Mouse (Mus musculus) gastrocnemius, adult 2 months (tissue): Measurements from ENCODE around the gene H2-DMb1. TPM values are rescaled to one million over a fixed set of nuclear protein-coding genes. Genes with fewer than 3 reads are reported as not detected.

Experiments used
- DNase-seq: peaks from one replicate; pipeline ENCODE4 v3.0.0; 2022
- H3K27ac ChIP-seq: fragments of 200-600 bp; 2 replicates; pipeline ENCODE4 v1.8.1; 2022; ENCODE audit warnings: mild to moderate bottlenecking
- H3K4me3 ChIP-seq: fragments of 200-600 bp; 2 replicates; pipeline ENCODE4 v1.8.1; 2022; ENCODE audit warnings: mild to moderate bottlenecking, moderate library complexity
- CTCF ChIP-seq: fragments of 200-600 bp; IDR thresholded peaks from 2 replicates; pipeline ENCODE4 v1.8.1; 2022; ENCODE audit warnings: antibody characterized with exemption, mild to moderate bottlenecking, moderate library complexity
- intact Hi-C: fragments of 180-260 bp; cut with DNase I; formaldehyde crosslinking; loops from one replicate; pipeline ENCODE4 v1.15.1; 2025
- total RNA-seq, 2 experiments: library from RNA; stranded (reverse); gene quantifications; 2 replicates each; pipeline ENCODE4 v1.2.3; 2021

H2-DMb1 gene
- total RNA-seq, 2 experiments from 2014 or later = 0.38 to 0.61 TPM

DNA sequence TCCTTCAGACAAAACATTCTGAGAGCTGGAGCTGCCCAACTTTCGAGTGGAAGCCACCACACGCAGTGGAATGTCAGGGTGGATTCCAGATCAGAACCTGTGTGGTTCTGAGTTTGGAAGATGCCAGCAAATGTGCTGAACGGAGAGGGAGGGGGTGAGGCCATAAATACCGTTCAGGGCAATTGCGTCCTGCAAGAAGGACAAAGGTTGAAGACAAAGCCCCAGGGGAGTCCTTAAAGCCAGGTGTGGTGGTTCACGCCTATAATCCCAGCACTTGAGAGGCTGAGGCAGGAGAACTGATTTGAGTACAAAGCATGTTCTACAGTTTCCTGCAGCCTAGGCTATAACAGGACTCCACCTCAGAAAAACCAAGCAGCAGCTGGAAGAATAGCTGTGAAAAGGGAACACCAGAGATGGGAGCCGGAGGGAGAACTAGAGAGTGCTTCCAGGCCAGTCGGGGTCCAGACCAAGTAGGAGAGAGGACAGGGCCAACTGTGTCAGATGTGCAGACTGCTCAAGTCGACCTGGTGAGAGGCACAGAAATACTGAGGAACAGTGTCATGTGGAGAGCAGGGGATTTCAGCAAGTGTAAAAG is 25.9 kb upstream of the H2-DMb1 start:
- DNase-seq = no peak
- peak overlapping the region; percentile 28; the same call in 1 of the 2 replicates for H3K27ac ChIP-seq
- no peak for TF ChIP-seq CTCF
- no peak overlapping the region for H3K4me3 ChIP-seq
- intact Hi-C loops = no loop called here

DNA sequence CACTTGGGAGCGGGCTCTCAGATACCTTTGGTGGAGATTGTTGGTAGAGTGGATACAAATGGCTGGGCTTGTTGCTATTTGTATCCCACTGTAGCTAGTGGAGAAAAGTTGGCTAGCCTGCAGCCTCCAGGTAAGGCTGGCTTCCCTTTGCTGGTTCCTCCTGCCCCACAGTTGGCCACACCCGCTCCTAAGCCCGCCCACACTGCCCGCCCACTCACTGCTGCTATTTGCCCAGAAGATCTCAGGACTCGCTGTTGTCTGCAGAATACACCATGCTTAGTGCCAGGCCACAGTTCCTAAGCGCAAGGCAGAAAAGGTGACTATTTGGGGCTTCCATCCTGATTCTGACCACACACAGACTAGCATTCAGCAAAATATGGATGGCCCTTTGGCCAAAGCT is 25.4 kb upstream of the H2-DMb1 start:
- intact Hi-C loops = no loop called here
- Histone ChIP-seq H3K4me3 (no peak overlapping the region), H3K27ac (peak overlapping the region; percentile 40; the same call in 1 of the 2 replicates)
- peak; percentile 67 for DNase-seq
- TF ChIP-seq CTCF = no peak

DNA sequence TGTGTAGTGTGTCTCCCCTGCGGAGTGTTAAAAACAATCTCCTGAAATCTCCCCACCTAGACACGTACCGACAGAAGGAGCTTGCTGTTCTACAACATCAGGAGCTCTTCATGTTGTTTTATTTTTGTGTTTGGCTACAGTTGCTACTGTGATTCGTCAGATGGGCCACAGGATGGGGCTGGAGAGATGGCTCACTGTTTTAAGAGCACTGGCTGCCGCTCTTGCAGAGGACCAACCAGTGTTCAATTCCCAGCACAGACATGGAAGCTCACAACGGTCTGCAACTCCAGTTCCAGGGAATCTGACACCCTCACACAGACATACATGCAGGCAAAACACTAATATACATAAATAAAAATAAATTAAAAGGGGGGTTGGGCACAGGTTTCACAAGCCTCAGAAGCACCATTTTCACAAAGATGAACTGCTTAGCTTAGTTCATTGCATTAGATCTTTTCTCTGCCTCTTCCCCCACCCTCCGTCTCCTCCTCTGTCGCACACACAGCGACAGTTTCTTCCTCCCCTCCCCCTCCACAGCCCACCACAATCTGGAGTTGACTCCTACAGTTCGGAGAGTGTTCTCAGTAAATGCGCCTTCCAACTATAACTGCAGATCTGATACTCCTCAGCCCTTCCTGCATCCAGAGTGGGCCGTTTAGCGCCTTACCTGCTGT is 24.5 kb upstream of the H2-DMb1 start:
- Histone ChIP-seq H3K27ac (peak overlapping the region; percentile 40; the same call in 1 of the 2 replicates), H3K4me3 (no peak overlapping the region)
- no peak for DNase-seq
- TF ChIP-seq CTCF = peak; percentile 33
- intact Hi-C loops = no loop called here

DNA sequence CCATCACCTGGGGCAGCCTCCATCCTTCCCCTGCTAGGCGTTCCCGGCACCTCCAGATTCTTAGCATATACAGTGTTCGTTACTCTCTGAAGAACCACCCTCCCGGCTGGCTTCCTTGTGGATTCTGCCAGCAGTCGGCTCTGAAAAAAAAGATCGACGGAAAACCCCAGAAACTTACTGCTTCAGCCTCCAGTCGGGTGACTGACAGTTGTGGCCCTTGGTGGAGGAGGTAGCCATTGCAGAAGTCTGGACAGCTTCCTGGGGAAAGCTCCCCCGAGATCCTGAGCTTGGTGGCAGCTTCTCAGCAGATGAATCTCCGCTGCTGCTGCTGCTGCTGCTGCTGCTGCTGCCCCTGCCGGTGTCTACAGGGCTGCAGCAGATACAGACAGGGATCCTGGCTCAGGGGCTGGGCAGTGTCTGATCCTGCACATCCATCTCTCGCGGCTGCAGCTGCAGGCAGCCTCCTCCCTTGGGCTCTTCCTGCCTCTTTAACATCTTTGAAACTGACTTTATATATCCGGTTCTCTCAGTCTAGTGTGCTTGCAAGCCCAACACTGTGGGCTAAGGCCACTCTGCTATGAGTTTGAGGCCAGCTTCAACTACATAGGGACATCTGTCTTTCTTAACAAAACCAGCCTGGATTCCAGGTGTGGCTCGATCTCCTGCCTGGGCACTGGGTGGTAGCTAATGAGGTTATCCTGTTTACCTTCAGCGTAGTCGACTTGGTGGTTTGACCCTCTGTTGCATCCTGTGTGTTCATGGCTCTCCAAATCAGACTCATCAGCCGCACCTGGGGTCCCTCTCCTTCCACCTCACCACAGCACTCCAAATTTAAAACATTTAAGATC is 23.7 kb upstream of the H2-DMb1 start:
- H3K4me3 ChIP-seq = no peak overlapping the region
- DNase-seq = no peak
- H3K27ac ChIP-seq = no peak overlapping the region
- no peak for TF ChIP-seq CTCF
- intact Hi-C loops = no loop called here

DNA sequence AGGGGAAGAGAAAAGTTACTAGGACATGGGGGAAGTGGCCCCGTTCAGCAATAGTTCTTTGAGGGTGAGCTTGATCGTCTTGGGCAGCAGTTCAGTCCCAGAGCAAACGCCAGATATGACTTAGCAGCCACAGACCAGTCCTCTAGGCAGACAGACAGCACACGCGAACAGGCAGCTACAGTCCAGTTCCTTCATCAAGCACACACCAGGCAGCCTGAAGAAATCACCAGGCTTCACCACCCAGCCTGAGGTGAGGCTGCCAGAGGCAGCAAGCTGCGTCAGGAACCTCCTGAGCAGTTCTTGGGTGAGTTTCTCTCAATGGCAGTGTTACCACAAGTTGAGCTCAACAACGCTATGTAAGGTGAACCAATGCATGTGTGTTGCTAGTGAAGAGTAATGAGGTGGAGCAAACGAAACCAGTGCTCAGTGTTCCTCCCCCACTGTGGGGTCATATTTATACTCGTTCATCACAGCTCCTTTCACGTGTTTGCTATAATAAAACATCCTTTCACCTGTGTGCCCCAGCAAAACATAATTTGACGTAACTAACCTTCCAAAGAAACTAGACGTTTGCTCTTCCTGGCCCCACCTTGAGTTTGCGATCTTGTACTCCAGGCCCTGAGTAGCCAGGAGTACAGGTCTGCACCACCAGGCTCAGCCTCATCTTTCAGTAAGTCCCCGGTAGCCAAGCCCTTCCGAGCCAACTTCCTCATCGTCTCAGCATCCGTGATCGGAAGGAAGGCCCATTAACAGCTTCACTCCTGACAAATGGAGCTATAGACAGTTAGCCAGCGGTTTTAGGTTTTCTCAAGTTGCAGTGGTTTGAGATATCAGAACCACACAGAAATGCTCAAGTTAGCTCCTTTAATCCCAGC is 22.6 kb upstream of the H2-DMb1 start:
- no peak for DNase-seq
- Histone ChIP-seq H3K4me3 (no peak overlapping the region), H3K27ac (no peak overlapping the region)
- no peak for TF ChIP-seq CTCF
- intact Hi-C loops = no loop called here

DNA sequence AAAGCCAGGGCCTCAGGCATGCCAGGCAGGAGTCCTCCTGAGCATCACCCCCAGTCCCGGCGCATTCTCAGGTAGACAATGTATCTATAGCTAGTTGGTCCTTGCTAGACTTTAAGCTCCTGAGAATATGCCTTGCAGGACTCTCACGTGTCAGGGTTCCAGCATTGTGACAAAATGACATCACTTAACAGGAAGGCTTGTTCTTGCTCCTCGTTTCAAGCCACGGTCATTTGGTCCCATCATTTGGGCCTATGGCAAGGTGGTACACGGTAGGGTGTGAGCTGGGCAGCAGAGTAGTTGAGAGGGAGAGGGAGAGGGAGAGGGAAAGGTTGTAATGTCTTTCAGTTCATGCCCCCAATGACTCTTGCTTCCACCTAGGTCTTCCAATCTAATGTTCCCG is 21.0 kb upstream of the H2-DMb1 start:
- DNase-seq = no peak
- Histone ChIP-seq H3K4me3 (no peak overlapping the region), H3K27ac (no peak overlapping the region)
- intact Hi-C loops = loop anchor here (2.0 kb wide), 1 partner anchor 29 kb away; no protein-coding TSS in a partner anchor
- no peak for TF ChIP-seq CTCF

DNA sequence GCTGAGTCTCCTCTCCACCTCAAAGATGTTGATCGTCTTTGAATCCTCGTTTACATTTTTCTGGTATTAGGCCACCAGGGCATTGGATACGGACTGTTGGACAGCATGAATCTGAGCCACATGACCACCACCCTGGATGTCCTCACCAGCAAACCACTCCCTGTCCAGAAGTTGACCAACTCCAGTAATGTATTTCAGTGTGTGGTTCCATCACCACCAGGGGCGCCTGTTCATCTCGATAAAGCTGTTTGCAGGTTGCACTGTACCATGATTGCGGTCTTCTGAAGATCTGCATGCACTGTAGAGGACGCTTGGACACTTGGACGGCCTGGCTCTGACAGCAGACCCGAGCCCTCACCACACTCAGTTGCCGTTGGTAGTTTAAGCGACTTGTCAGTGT is 19.6 kb upstream of the H2-DMb1 start:
- no peak overlapping the region for H3K27ac ChIP-seq
- TF ChIP-seq CTCF = peak; percentile 18; the same call in 1 of the 2 replicates
- intact Hi-C loops = loop anchor here (2.0 kb wide), 1 partner anchor 30 kb away; no protein-coding TSS in a partner anchor
- no peak for DNase-seq
- H3K4me3 ChIP-seq = no peak overlapping the region

DNA sequence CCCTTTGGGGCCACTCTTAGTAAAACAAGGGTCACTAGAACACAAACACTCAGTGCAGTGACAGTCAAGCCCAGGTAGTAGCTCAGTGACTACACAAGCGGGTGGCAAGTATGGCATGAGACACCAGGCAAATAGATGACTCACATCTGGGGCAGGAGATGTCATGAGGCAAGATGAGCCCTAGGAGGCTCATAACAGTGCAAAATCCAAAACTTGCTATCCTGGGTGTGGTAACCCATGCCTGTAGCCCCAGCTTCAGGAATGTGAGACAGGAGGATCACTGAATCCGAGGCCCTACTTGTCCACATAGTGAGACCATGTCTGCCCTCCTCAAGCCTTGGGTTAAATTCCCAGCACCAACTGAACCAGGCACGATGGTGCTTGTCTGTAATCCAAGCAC is 18.4 kb upstream of the H2-DMb1 start:
- intact Hi-C loops = loop anchor here (2.0 kb wide), 1 partner anchor 34 kb away; no protein-coding TSS in a partner anchor
- DNase-seq = no peak
- H3K27ac ChIP-seq = no peak overlapping the region
- H3K4me3 ChIP-seq = no peak overlapping the region
- no peak for TF ChIP-seq CTCF

DNA sequence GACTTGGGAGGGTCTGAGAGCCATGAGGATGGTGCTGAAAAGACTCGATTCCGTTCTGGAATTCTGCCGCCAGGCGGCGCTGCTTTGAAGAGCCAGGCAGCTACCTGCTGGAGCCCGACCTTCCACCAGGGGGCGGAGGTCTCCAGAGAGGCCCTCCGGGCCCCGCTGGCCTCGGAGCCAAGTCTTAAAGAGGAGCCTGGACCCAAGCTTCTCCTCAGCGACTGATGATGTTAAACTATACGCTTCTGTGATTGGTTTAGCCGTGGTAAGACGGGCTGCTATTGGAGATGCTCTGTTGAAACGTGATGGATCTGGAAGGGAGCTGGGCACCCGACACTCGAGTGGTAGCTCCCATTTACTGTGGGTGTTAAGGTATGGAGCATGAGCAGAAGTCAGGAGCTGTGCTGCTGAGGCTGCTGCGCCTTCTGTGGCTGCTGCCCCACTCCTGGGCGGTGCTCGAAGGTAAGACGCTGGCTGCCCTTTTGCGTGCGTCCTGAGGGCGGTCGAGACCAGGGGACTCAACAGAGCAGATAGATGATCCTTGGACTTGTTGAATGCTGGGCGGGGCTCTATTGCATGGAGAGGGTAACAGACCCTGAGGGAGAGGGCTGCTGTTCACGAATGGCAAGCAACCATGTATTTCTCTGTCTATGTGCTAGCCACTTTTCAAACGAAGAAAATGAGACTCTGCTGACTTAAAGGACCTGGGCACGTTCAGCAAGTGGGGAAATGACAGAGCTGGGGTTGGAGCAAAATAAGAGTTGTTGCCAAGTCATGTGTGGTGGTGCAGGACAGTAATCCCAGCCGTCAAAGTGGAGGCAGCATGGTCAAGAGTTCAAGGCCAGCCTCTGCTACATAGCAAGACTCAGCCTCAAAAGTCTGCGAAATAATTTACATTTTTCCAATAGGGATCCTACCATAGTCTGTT is 17.3 kb upstream of the H2-DMb1 start:
- Histone ChIP-seq H3K4me3 (peak overlapping the region; percentile 74), H3K27ac (peak overlapping the region; percentile 44)
- intact Hi-C loops = loop anchor here (2.0 kb wide), 1 partner anchor 33 kb away; no protein-coding TSS in a partner anchor
- peak; percentile 98 for DNase-seq
- TF ChIP-seq CTCF = no peak

DNA sequence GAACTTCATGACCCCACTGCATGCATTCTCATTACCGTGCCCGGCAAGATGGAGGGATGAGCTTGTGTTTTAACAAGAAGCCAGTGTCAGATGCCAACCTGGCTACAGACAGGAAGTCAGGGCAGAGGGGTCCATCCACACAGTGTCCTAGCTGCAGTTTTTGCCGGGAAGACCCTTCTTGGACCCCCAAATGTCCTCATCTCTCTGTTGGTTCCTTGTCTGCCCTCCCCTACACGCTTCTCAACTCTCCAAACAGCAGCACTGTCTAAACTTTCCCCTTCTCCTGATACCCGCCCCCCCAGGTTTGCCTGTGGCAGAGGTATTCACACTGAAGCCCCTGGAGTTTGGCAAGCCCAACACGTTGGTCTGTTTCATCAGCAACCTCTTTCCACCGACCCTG is 15.3 kb upstream of the H2-DMb1 start:
- DNase-seq = no peak
- Histone ChIP-seq H3K27ac (no peak overlapping the region), H3K4me3 (no peak overlapping the region)
- intact Hi-C loops = no loop called here
- no peak for TF ChIP-seq CTCF

DNA sequence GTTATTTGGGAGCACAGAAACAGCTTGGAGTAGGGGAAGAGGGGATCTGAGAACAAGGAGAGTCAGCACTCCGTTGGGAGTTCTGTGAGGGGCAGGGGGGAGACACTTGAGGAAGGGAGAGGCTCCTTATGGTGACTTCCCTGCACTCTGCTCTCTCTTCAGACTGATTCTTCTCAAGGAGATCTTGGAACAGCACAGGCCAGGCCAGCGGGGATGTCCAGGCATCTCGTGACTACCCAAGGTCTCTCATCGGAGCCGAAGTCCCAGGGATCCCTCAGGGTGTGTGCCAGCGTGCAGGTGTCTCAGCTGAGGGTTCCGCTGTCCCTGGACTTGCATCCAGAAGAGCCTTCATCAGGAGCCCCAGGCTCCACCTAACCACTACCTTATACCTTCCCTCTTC is 14.2 kb upstream of the H2-DMb1 start:
- H3K4me3 ChIP-seq = no peak overlapping the region
- no peak for TF ChIP-seq CTCF

More for the DNA sequence above, 14.2 kb upstream of the H2-DMb1 start:
- DNase-seq = no peak
- H3K27ac ChIP-seq = no peak overlapping the region; the same call in 1 of the 2 replicates
- intact Hi-C loops = no loop called here
